In the genomic region with DNA sequence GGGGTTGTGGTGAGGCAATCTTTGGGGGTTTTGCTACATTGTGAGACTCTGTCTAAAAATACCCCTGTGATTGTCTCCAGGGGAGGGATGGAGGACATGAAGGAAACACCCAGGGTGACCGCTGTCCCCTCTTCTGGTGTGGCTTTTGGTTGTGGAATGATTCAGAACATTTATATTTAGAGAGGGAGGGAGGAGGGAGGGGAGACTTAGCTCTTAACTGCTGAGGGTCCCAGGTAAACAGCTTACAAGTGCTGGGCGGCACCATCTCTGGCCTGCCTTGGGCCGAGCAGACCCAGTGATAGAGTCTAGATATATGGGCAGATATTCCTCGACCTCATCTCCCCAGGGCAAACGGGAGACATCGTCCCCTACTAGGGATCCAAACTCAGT, we compare ENCODE assay signal across 11 mouse cellular contexts. TPM values are rescaled to one million over a fixed set of nuclear protein-coding genes. Genes with fewer than 3 reads are reported as not detected.
A peak's percentile ranks its signal among the peaks of the same experiment; 100 is the strongest.
DNase-seq lines count a peak whose midpoint lies in the region; ATAC-seq and TF ChIP-seq lines count a peak whose summit lies in the region.
"Had no signal": no experiment of that assay in that cellular context is flagged by ENCODE, and none has a peak within 500 bp of the region (broad histone marks: within the 10 kb centered on the region; RNA-seq: fewer than 3 reads in every experiment).

No protein-coding gene starts in this region.

- no peaks in the 10 kb centered on the region for H3K36me3 ChIP-seq in forebrain, embryonic 10.5 days (replicated peaks)
- no peaks in the 10 kb centered on the region for H3K36me3 ChIP-seq in forebrain, embryonic 15.5 days
- no peaks in the 10 kb centered on the region for H3K36me3 ChIP-seq in liver, adult 2 months (ENCODE audit: control insufficient read depth, insufficient read depth, low read length)
- no peaks in the 10 kb centered on the region for H3K36me3 ChIP-seq in embryonic facial prominence, embryonic 13.5 days
- no peaks in the 10 kb centered on the region for H3K36me3 ChIP-seq in lung, embryonic 14.5 days (ENCODE audit: insufficient read depth)

- H3K9me3 ChIP-seq in forebrain, embryonic 10.5 days, result no peaks in the 10 kb centered on the region
- H3K9me3 ChIP-seq in forebrain, embryonic 15.5 days, result no peaks in the 10 kb centered on the region
- no peaks in the 10 kb centered on the region for H3K9me3 ChIP-seq in embryonic facial prominence, embryonic 13.5 days
- no peaks in the 10 kb centered on the region for H3K9me3 ChIP-seq in lung, embryonic 14.5 days (ENCODE audit: low read depth, low read length)

- no peak for TF ChIP-seq POLR2A in liver, adult 2 months (IDR thresholded peaks at IDR 0.05; ENCODE audit: extremely low read depth, insufficient read depth, low read length)

- peaks cover 8% of the 10 kb centered on the region for H3K27me3 ChIP-seq in forebrain, embryonic 10.5 days (ENCODE audit: poor library complexity, severe bottlenecking)
- no peaks in the 10 kb centered on the region for H3K27me3 ChIP-seq in forebrain, embryonic 15.5 days
- H3K27me3 ChIP-seq in liver, adult 2 months (ENCODE audit: control insufficient read depth, insufficient read depth, low read length), result no peaks in the 10 kb centered on the region
- H3K27me3 ChIP-seq in embryonic facial prominence, embryonic 13.5 days, result no peaks in the 10 kb centered on the region
- no peaks in the 10 kb centered on the region for H3K27me3 ChIP-seq in lung, embryonic 14.5 days (ENCODE audit: insufficient read depth, low read length)

- no peak overlapping the region for H3K4me3 ChIP-seq in forebrain, embryonic 10.5 days
- H3K4me3 ChIP-seq in forebrain, embryonic 15.5 days, result no peak overlapping the region
- peak overlapping the region; percentile 33 for H3K4me3 ChIP-seq in liver, adult 2 months (ENCODE audit: insufficient read depth, low read depth, low read length)
- H3K4me3 ChIP-seq in embryonic facial prominence, embryonic 13.5 days, result no peak overlapping the region
- H3K4me3 ChIP-seq in lung, embryonic 14.5 days (ENCODE audit: low read depth, low read length), result no peak overlapping the region

- no peak for DNase-seq in forebrain, embryonic 10.5 days (ENCODE audit: extremely low spot score, low spot score)
- DNase-seq in liver, adult 2 months (ENCODE audit: extremely low read depth, low read depth, low spot score), result no peak
- DNase-seq in liver, result no peak
- no peak for DNase-seq in lung, embryonic 14.5 days
- DNase-seq in B cell, adult 2 months, result no peak
- no peak for DNase-seq in right cerebral cortex, postnatal 36 days (ENCODE audit: low spot score in 2 of 2)
- DNase-seq: cerebellum, adult 11-12 months; gastrocnemius, postnatal 25 days; right cerebral cortex, postnatal 14 days had no signal

- TF ChIP-seq CTCF in liver, adult 2 months (IDR thresholded peaks at IDR 0.05; ENCODE audit: low read depth, low read length), result no peak
- TF ChIP-seq CTCF in lung, embryonic 14.5 days (IDR thresholded peaks at IDR 0.05; ENCODE audit: low read depth), result no peak

- H3K9ac ChIP-seq in forebrain, embryonic 15.5 days (replicated peaks), result no peak overlapping the region
- H3K9ac ChIP-seq in liver, adult 2 months (ENCODE audit: low read depth, low read length), result 0 out of 2 replicates have a peak overlapping the region, but pooled peaks have one; percentile 39
- H3K9ac ChIP-seq in embryonic facial prominence, embryonic 13.5 days, result no peak overlapping the region
- H3K9ac ChIP-seq in lung, embryonic 14.5 days, result peak overlapping the region; percentile 8; the same call in 1 of the 2 replicates

- H3K4me1 ChIP-seq in forebrain, embryonic 10.5 days, result peaks cover 32% of the 10 kb centered on the region
- H3K4me1 ChIP-seq in forebrain, embryonic 15.5 days, result no peaks in the 10 kb centered on the region
- H3K4me1 ChIP-seq in liver, adult 2 months (ENCODE audit: control insufficient read depth, insufficient read depth, low read length), result no peaks in the 10 kb centered on the region
- H3K4me1 ChIP-seq in embryonic facial prominence, embryonic 13.5 days, result peaks cover 32% of the 10 kb centered on the region
- no peaks in the 10 kb centered on the region for H3K4me1 ChIP-seq in lung, embryonic 14.5 days (ENCODE audit: insufficient read depth)

- H3K4me2 ChIP-seq in forebrain, embryonic 15.5 days (replicated peaks), result no peak overlapping the region
- H3K4me2 ChIP-seq in embryonic facial prominence, embryonic 13.5 days, result no peak overlapping the region
- H3K4me2 ChIP-seq in lung, embryonic 14.5 days, result peak overlapping the region; percentile 18

- H3K27ac ChIP-seq in forebrain, embryonic 10.5 days, result peak overlapping the region; percentile 59
- H3K27ac ChIP-seq in forebrain, embryonic 15.5 days (replicated peaks), result no peak overlapping the region
- H3K27ac ChIP-seq in liver, adult 2 months (replicated peaks; ENCODE audit: insufficient read depth, low read depth, low read length), result peak overlapping the region; percentile 27; the same call in 1 of the 2 replicates
- peak overlapping the region; percentile 22; the same call in 1 of the 2 replicates for H3K27ac ChIP-seq in embryonic facial prominence, embryonic 13.5 days
- 0 out of 2 replicates have a peak overlapping the region, but pooled peaks have one; percentile 24 for H3K27ac ChIP-seq in lung, embryonic 14.5 days (ENCODE audit: low read depth)

- no peak for ATAC-seq in forebrain, embryonic 15.5 days (replicated peaks)
- no peak for ATAC-seq in embryonic facial prominence, embryonic 13.5 days (ENCODE audit: insufficient number of reproducible peaks, insufficient read depth, low FRiP score, low TSS enrichment, low read depth)
- no peak for ATAC-seq in lung, embryonic 14.5 days (ENCODE audit: insufficient read depth)

- WGBS in forebrain, embryonic 10.5 days, result 89% methylated on average over 6 of the region's 6 CpGs
- 83% methylated on average over 6 of the region's 6 CpGs for WGBS in forebrain, embryonic 15.5 days
- 75% methylated on average over 6 of the region's 6 CpGs for WGBS in liver, adult 2 months
- WGBS in embryonic facial prominence, embryonic 13.5 days, result 68% methylated on average over 6 of the region's 6 CpGs
- WGBS in lung, embryonic 14.5 days, result 47% methylated on average over 6 of the region's 6 CpGs

- H3K79me2 ChIP-seq in liver, adult 2 months (ENCODE audit: control insufficient read depth, insufficient read depth, low read length), result no peaks in the 10 kb centered on the region

RNA-seq across cellular contexts. Expression of gene Ncf1, which starts 1.2 kb away (rescaled TPM):
- polyA plus RNA-seq in forebrain, embryonic 10.5 days (2016; fragmentation: Nextera tagmentation; extraction: Ambion mirVana), result 2.4 TPM in 2 replicates
- 2.1 and 2.4 TPM in 2 replicates for polyA plus RNA-seq in forebrain, embryonic 15.5 days (2015; fragmentation: Nextera tagmentation; extraction: Ambion mirVana)
- 2.9 and 4.3 TPM in 2 replicates for total RNA-seq in liver, adult 2 months (2014; rRNA removed)
- polyA plus RNA-seq in liver, adult 2 months (2012; rRNA removed), result 2.2 and 3.3 TPM in 2 replicates
- polyA plus RNA-seq in embryonic facial prominence, embryonic 13.5 days (2015; fragmentation: Nextera tagmentation; extraction: Ambion mirVana), result 4.4 and 5.2 TPM in 2 replicates
- 4.8 and 6.4 TPM in 2 replicates for polyA plus RNA-seq in lung, embryonic 14.5 days (2014; fragmentation: Nextera tagmentation; extraction: Ambion mirVana)

RNA-seq across cellular contexts. Expression of gene Gtf2ird2, which starts 44.4 kb away (rescaled TPM):
- 7.0 and 7.6 TPM in 2 replicates for polyA plus RNA-seq in forebrain, embryonic 10.5 days (2016; fragmentation: Nextera tagmentation; extraction: Ambion mirVana)
- polyA plus RNA-seq in forebrain, embryonic 15.5 days (2015; fragmentation: Nextera tagmentation; extraction: Ambion mirVana), result 11.8 and 13.2 TPM in 2 replicates
- 3.1 and 4.2 TPM in 2 replicates for total RNA-seq in liver, adult 2 months (2014; rRNA removed)
- polyA plus RNA-seq in liver, adult 2 months (2012; rRNA removed), result 2.4 and 2.8 TPM in 2 replicates
- polyA plus RNA-seq in embryonic facial prominence, embryonic 13.5 days (2015; fragmentation: Nextera tagmentation; extraction: Ambion mirVana), result 12.6 and 13.0 TPM in 2 replicates
- 6.9 and 9.6 TPM in 2 replicates for polyA plus RNA-seq in lung, embryonic 14.5 days (2014; fragmentation: Nextera tagmentation; extraction: Ambion mirVana)

RNA-seq across cellular contexts. Expression of gene Rcc1l, which starts 51.7 kb away (rescaled TPM):
- 40.2 and 44.3 TPM in 2 replicates for polyA plus RNA-seq in forebrain, embryonic 10.5 days (2016; fragmentation: Nextera tagmentation; extraction: Ambion mirVana)
- 22.4 and 23.8 TPM in 2 replicates for polyA plus RNA-seq in forebrain, embryonic 15.5 days (2015; fragmentation: Nextera tagmentation; extraction: Ambion mirVana)
- 9.9 and 11.2 TPM in 2 replicates for total RNA-seq in liver, adult 2 months (2014; rRNA removed)
- 16.4 and 16.9 TPM in 2 replicates for polyA plus RNA-seq in liver, adult 2 months (2012; rRNA removed)
- 29.1 and 36.9 TPM in 2 replicates for polyA plus RNA-seq in embryonic facial prominence, embryonic 13.5 days (2015; fragmentation: Nextera tagmentation; extraction: Ambion mirVana)
- 31.2 and 35.5 TPM in 2 replicates for polyA plus RNA-seq in lung, embryonic 14.5 days (2014; fragmentation: Nextera tagmentation; extraction: Ambion mirVana)

Comparison
In these comparisons a context has a peak if more than half of its experiments do, and no peak if none do; other contexts are left out.
1. H3K9ac ChIP-seq: peak in liver, adult 2 months (single experiment) and lung, embryonic 14.5 days (single experiment); none in forebrain, embryonic 15.5 days (single experiment) and embryonic facial prominence, embryonic 13.5 days (single experiment).